Mouse (Mus musculus) urinary bladder, postnatal 4 days (tissue): ENCODE results near the gene Tmem80.

Experiments
- DNase-seq, 2 experiments: peaks; one replicate each; pipeline ENCODE4 v3.0.0; 2021 to 2022; ENCODE audit warnings: low spot score in 2 of 2

Tmem80 gene

GRCm38 (mm10) chr7:141327469-141328372 is at the start of gene Tmem80, which contains the start of gene Deaf1:
Gene Tmem80 (plus strand): TSS chr7:141327739.
Gene Deaf1 (minus strand): TSS chr7:141327690.
- DNase-seq: peak; percentile 100

GRCm38 (mm10) chr7:141278766-141279590 is 48.6 kb upstream of the Tmem80 start, which contains the start of gene Sct:
Gene Sct (minus strand): TSS chr7:141279133.
- no peak for DNase-seq

GRCm38 (mm10) chr7:141281442-141281841 is 46.1 kb upstream of the Tmem80 start:
- no peak for DNase-seq

- DNase-seq: no peak
Measured at GRCm38 (mm10) chr7:141282756-141283155, 44.8 kb upstream of the Tmem80 start.

GRCm38 (mm10) chr7:141288042-141288441 is 39.5 kb upstream of the Tmem80 start:
- no peak for DNase-seq

- DNase-seq: no peak
Measured at GRCm38 (mm10) chr7:141291921-141292582, 35.5 kb upstream of the Tmem80 start, which contains the start of gene Drd4. Gene Drd4 (plus strand): TSS chr7:141292006.

- no peak for DNase-seq
Measured at GRCm38 (mm10) chr7:141292583-141293388, 34.8 kb upstream of the Tmem80 start.

GRCm38 (mm10) chr7:141293852-141294471 is 33.6 kb upstream of the Tmem80 start:
- DNase-seq: no peak

- DNase-seq: no peak
Measured at GRCm38 (mm10) chr7:141294479-141294878, 33.1 kb upstream of the Tmem80 start.

- no peak for DNase-seq
Measured at GRCm38 (mm10) chr7:141297926-141298650, 29.5 kb upstream of the Tmem80 start.

- DNase-seq: no peak
Measured at GRCm38 (mm10) chr7:141299175-141299574, 28.4 kb upstream of the Tmem80 start.

GRCm38 (mm10) chr7:141301386-141301785 is 26.2 kb upstream of the Tmem80 start:
- DNase-seq: no peak

GRCm38 (mm10) chr7:141302702-141303268 is 24.8 kb upstream of the Tmem80 start:
- no peak for DNase-seq

- DNase-seq: no peak
Measured at GRCm38 (mm10) chr7:141304537-141304936, 23.0 kb upstream of the Tmem80 start.

- no peak for DNase-seq
Measured at GRCm38 (mm10) chr7:141314416-141314815, 13.1 kb upstream of the Tmem80 start.

GRCm38 (mm10) chr7:141315076-141315475 is 12.5 kb upstream of the Tmem80 start:
- no peak for DNase-seq

GRCm38 (mm10) chr7:141315974-141316373 is 11.6 kb upstream of the Tmem80 start:
- no peak for DNase-seq

- no peak for DNase-seq
Measured at GRCm38 (mm10) chr7:141317619-141318132, 9.9 kb upstream of the Tmem80 start.

- no peak for DNase-seq
Measured at GRCm38 (mm10) chr7:141319446-141319845, 8.1 kb upstream of the Tmem80 start.
